In genomic region chr14:20112218-20112617, GRCm38 (mm10) we compare ENCODE assay signal across 16 mouse cellular contexts. TPM values are rescaled to one million over a fixed set of nuclear protein-coding genes. Genes with fewer than 3 reads are reported as not detected.
DNase-seq lines count a peak whose midpoint lies in the region; ATAC-seq and TF ChIP-seq lines count a peak whose summit lies in the region.
"Had no signal": no experiment of that assay in that cellular context is flagged by ENCODE, and none has a peak within 500 bp of the region (broad histone marks: within the 10 kb centered on the region; RNA-seq: fewer than 3 reads in every experiment).

No protein-coding gene starts in this region.

- 70% methylated on average over 3 of the region's 3 CpGs for WGBS in kidney, postnatal 0 days
- WGBS in limb, embryonic 10.5 days, result 68% methylated on average over 3 of the region's 3 CpGs

- H3K9me3 ChIP-seq in kidney, postnatal 0 days (replicated peaks; ENCODE audit: low read length), result no peaks in the 10 kb centered on the region
- H3K9me3 ChIP-seq in CH12.LX (replicated peaks; ENCODE audit: low read length), result no peaks in the 10 kb centered on the region
- no peaks in the 10 kb centered on the region for H3K9me3 ChIP-seq in limb, embryonic 10.5 days (replicated peaks)
- H3K9me3 ChIP-seq: forebrain, embryonic 12.5 days; kidney, embryonic 15.5 days; limb, embryonic 13.5 days had no signal

- H3K27ac ChIP-seq in kidney, postnatal 0 days, result no peak overlapping the region
- no peak overlapping the region for H3K27ac ChIP-seq in CH12.LX (ENCODE audit: insufficient read depth, low read depth)
- no peak overlapping the region for H3K27ac ChIP-seq in limb, embryonic 10.5 days
- H3K27ac ChIP-seq: forebrain, embryonic 12.5 days; kidney, embryonic 15.5 days; limb, embryonic 13.5 days had no signal

- DNase-seq in kidney, postnatal 0 days (ENCODE audit: low spot score), result no peak
- no peak for DNase-seq in kidney, postnatal 14 days
- DNase-seq in 416B (ENCODE audit: low read depth) (peak; percentile 55), CH12.LX (ENCODE audit: extremely low read depth) (peak; percentile 52), adipocyte (ENCODE audit: low spot score) (peak; percentile 8)
- no peak for DNase-seq in limb, embryonic 10.5 days (ENCODE audit: low spot score)
- no peak for DNase-seq in lung, postnatal 10 days
- DNase-seq: adrenal gland, adult 8-10 months; cerebellum, adult 9-10 months; heart, postnatal 14 days; layer of hippocampus, adult 9-11 months; thymus, adult 2 months had no signal

- dilution Hi-C loops in CH12.LX (cut with MboI; ENCODE audit: extremely low pct_ligation_motif_present, extremely low pct_unique_long_range_greater_than_20kb, low sequenced_read_pairs), result no loop called here

- TF ChIP-seq EP300 in CH12.LX (IDR thresholded peaks at IDR 0.05; ENCODE audit: low read length), result no peak

- H3K79me2 ChIP-seq in CH12.LX (replicated peaks; ENCODE audit: control insufficient read depth, extremely low read depth, insufficient read depth, poor library complexity, severe bottlenecking), result no peaks in the 10 kb centered on the region

- H3K4me3 ChIP-seq in kidney, postnatal 0 days (replicated peaks; ENCODE audit: low read depth, low read length), result no peak overlapping the region
- H3K4me3 ChIP-seq in CH12.LX (replicated peaks in 1 of 3; ENCODE audit: low read depth in 2 of 3, low read length in 2 of 3, poor library complexity in 1 of 3), result no peak overlapping the region
- H3K4me3 ChIP-seq in limb, embryonic 10.5 days, result no peak overlapping the region
- H3K4me3 ChIP-seq: forebrain, embryonic 12.5 days; kidney, embryonic 15.5 days; limb, embryonic 13.5 days had no signal

- no peaks in the 10 kb centered on the region for H3K36me3 ChIP-seq in kidney, postnatal 0 days (ENCODE audit: insufficient read depth, low read length)
- no peaks in the 10 kb centered on the region for H3K36me3 ChIP-seq in CH12.LX (replicated peaks in 1 of 2; ENCODE audit: control insufficient read depth in 1 of 2, insufficient read depth in 1 of 2, low read length in 1 of 2)
- no peaks in the 10 kb centered on the region for H3K36me3 ChIP-seq in limb, embryonic 10.5 days
- H3K36me3 ChIP-seq: forebrain, embryonic 12.5 days; kidney, embryonic 15.5 days; limb, embryonic 13.5 days had no signal

- no peaks in the 10 kb centered on the region for H3K27me3 ChIP-seq in kidney, postnatal 0 days (ENCODE audit: insufficient read depth, low read length)
- peaks cover 2% of the 10 kb centered on the region for H3K27me3 ChIP-seq in CH12.LX (replicated peaks)
- H3K27me3 ChIP-seq in limb, embryonic 10.5 days (ENCODE audit: low read depth, poor library complexity, severe bottlenecking), result no peaks in the 10 kb centered on the region
- H3K27me3 ChIP-seq: kidney, embryonic 15.5 days had no signal

- H3K9ac ChIP-seq in kidney, postnatal 0 days (ENCODE audit: low read depth, low read length), result no peak overlapping the region
- H3K9ac ChIP-seq in CH12.LX (ENCODE audit: insufficient read depth, low read depth), result no peak overlapping the region
- H3K9ac ChIP-seq: forebrain, embryonic 12.5 days; kidney, embryonic 15.5 days; limb, embryonic 13.5 days had no signal

- ATAC-seq in kidney, postnatal 0 days (replicated peaks; ENCODE audit: low FRiP score, low read depth), result no peak
- ATAC-seq: lung, postnatal 0 days had no signal

- in situ Hi-C loops in CH12.LX (cut with MboI; ENCODE audit: low pct_ligation_motif_present, low pct_unique_long_range_greater_than_20kb, low sequenced_read_pairs), result no loop called here

- no peak for TF ChIP-seq POLR2A in CH12.LX (IDR thresholded peaks at IDR 0.05; ENCODE audit: low read depth, low read length)

- TF ChIP-seq CTCF in kidney, postnatal 0 days (IDR thresholded peaks at IDR 0.05; ENCODE audit: low read depth), result peak; percentile 35; the same call in 1 of the 2 replicates
- TF ChIP-seq CTCF in CH12.LX (conservative IDR thresholded peaks at IDR 0.05 in 1 of 2, IDR thresholded peaks at IDR 0.05 in 1 of 2; ENCODE audit: low read depth in 2 of 2, low read length in 2 of 2), result peak; percentile 29 to 69; a peak in 3 of 4 replicates

- H3K4me1 ChIP-seq in kidney, postnatal 0 days (replicated peaks; ENCODE audit: insufficient read depth, low read length), result peaks cover 4% of the 10 kb centered on the region; the same call in 1 of the 2 replicates
- H3K4me1 ChIP-seq in CH12.LX (ENCODE audit: control insufficient read depth in 1 of 2, insufficient read depth in 2 of 2), result peaks cover 0 to 3% of the 10 kb centered on the region in 2 experiments; a peak in 1 of 4 replicates
- peaks cover 14% of the 10 kb centered on the region for H3K4me1 ChIP-seq in limb, embryonic 10.5 days
- H3K4me1 ChIP-seq: forebrain, embryonic 12.5 days; limb, embryonic 13.5 days had no signal

- peak; percentile 67 for TF ChIP-seq RAD21 in CH12.LX (IDR thresholded peaks at IDR 0.05; ENCODE audit: low read depth, low read length)

- no peak overlapping the region for H3K4me2 ChIP-seq in kidney, postnatal 0 days (ENCODE audit: low read length)
- H3K4me2 ChIP-seq in CH12.LX (ENCODE audit: insufficient read depth, low read depth, poor library complexity, severe bottlenecking), result no peak overlapping the region
- H3K4me2 ChIP-seq: forebrain, embryonic 12.5 days; kidney, embryonic 15.5 days; limb, embryonic 13.5 days had no signal

TF ChIP-seq in CH12.LX, 34 proteins besides CTCF, POLR2A, EP300 and RAD21:
- TF ChIP-seq ETS1 (conservative IDR thresholded peaks at IDR 0.05; ENCODE audit: low read depth, low read length) (no peak), MEF2A (IDR thresholded peaks at IDR 0.05; ENCODE audit: borderline replicate concordance, low read depth, low read length) (no peak), NRF1 (IDR thresholded peaks at IDR 0.05; ENCODE audit: low read depth, low read length) (no peak), ZNF384 (IDR thresholded peaks at IDR 0.05; ENCODE audit: low read depth, low read length) (peak; percentile 72), PAX5 (IDR thresholded peaks at IDR 0.05; ENCODE audit: low read length) (no peak), USF1 (IDR thresholded peaks at IDR 0.05; ENCODE audit: low read depth, low read length) (no peak), MAFK (IDR thresholded peaks at IDR 0.05; ENCODE audit: insufficient replicate concordance, low read length) (no peak), MAZ (IDR thresholded peaks at IDR 0.05; ENCODE audit: low read depth, low read length) (no peak), BHLHE40 (IDR thresholded peaks at IDR 0.05; ENCODE audit: low read depth, low read length) (no peak), MAX (IDR thresholded peaks at IDR 0.05; ENCODE audit: low read length) (no peak), GABPA (IDR thresholded peaks at IDR 0.05; ENCODE audit: insufficient replicate concordance, low read depth, low read length) (no peak), ELF1 (IDR thresholded peaks at IDR 0.05; ENCODE audit: low read depth, low read length) (peak; percentile 64), MYC (IDR thresholded peaks at IDR 0.05; ENCODE audit: low read depth, low read length) (no peak), ZMIZ1 (IDR thresholded peaks at IDR 0.05; ENCODE audit: low read depth, low read length) (no peak), JUND (conservative IDR thresholded peaks at IDR 0.05; ENCODE audit: low read depth, low read length) (no peak), SIN3A (IDR thresholded peaks at IDR 0.05; ENCODE audit: low read length) (no peak), USF2 (conservative IDR thresholded peaks at IDR 0.05; ENCODE audit: low read depth, low read length) (no peak), MXI1 (IDR thresholded peaks at IDR 0.05; ENCODE audit: low read depth, low read length) (no peak), SMC3 (IDR thresholded peaks at IDR 0.05; ENCODE audit: low read depth, low read length) (peak; percentile 71), RCOR1 (conservative IDR thresholded peaks at IDR 0.05; ENCODE audit: low read depth, low read length) (no peak), CHD1 (IDR thresholded peaks at IDR 0.05; ENCODE audit: low read depth, low read length) (no peak), ZC3H11A (IDR thresholded peaks at IDR 0.05; ENCODE audit: low read depth, low read length) (peak; percentile 30; the same call in 1 of the 2 replicates)

RNA-seq across cellular contexts. Expression of gene Saysd1, which starts 26.1 kb away (rescaled TPM):
- polyA plus RNA-seq in kidney, postnatal 0 days (2015; fragmentation: Nextera tagmentation; extraction: Ambion mirVana), result 18.1 and 19.3 TPM in 2 replicates
- total RNA-seq in CH12.LX (2012; rRNA removed), result 5.9 and 6.0 TPM in 2 replicates
- total RNA-seq in CH12.LX (2014; rRNA removed), result 6.3 and 6.6 TPM in 2 replicates
- polyA plus RNA-seq in CH12.LX (2012; ENCODE audit: insufficient read length, low read depth), result 5.3 and 5.5 TPM in 2 replicates
- 11.5 and 12.3 TPM in 2 replicates for polyA plus RNA-seq in limb, embryonic 10.5 days (2016; fragmentation: Nextera tagmentation; extraction: Ambion mirVana)

Comparison
In these comparisons a context has a peak if more than half of its experiments do, and no peak if none do; other contexts are left out.
1. DNase-seq: peak in 416B (single experiment), CH12.LX (single experiment) and adipocyte (single experiment); none in kidney, postnatal 0 days (single experiment), kidney, postnatal 14 days (single experiment), limb, embryonic 10.5 days (single experiment) and lung, postnatal 10 days (single experiment).